Mouse (Mus musculus): ENCODE measurements around the gene Srgap3. TPM values are rescaled to one million over a fixed set of nuclear protein-coding genes. Genes with fewer than 3 reads are reported as not detected.
"Not testable (repeated sequence)": the region's sequence is repeated elsewhere in the genome, so short reads cannot be mapped to it uniquely, and the experiment has no call there.

The Srgap3 gene
- polyA plus RNA-seq, 1 experiment from 2014 or later, result 0.35 TPM

GRCm38 (mm10) chr6:112871241-112871780, 75.8 kb downstream of the Srgap3 start:
- H3K9me3 ChIP-seq (ENCODE audit: low read length), result no peaks in the 10 kb centered on the region
- no peaks in the 10 kb centered on the region for H3K36me3 ChIP-seq (ENCODE audit: insufficient read depth, low read length)
- H3K4me2 ChIP-seq (replicated peaks; ENCODE audit: low read depth, low read length), result no peak overlapping the region
- DNase-seq (ENCODE audit: low spot score) (no peak), ATAC-seq (no peak)
- H3K4me1 ChIP-seq (ENCODE audit: insufficient read depth, low read depth, low read length), result no peaks in the 10 kb centered on the region; the same call in 1 of the 2 replicates
- H3K27me3 ChIP-seq (replicated peaks; ENCODE audit: insufficient read depth, low read length), result no peaks in the 10 kb centered on the region
- H3K27ac ChIP-seq (ENCODE audit: low read length), result no peak overlapping the region
- TF ChIP-seq EP300 (IDR thresholded peaks at IDR 0.05) (no peak), CTCF (IDR thresholded peaks at IDR 0.05) (no peak)
- 79% methylated on average over 7 of the region's 7 CpGs for WGBS
- no peak overlapping the region for H3K4me3 ChIP-seq (ENCODE audit: low read depth, low read length)
- no peak overlapping the region for H3K9ac ChIP-seq (replicated peaks; ENCODE audit: low read depth)

GRCm38 (mm10) chr6:112868197-112868957, 78.7 kb downstream of the Srgap3 start:
- no peak overlapping the region for H3K4me2 ChIP-seq (replicated peaks; ENCODE audit: low read depth, low read length)
- H3K9me3 ChIP-seq (ENCODE audit: low read length), result no peaks in the 10 kb centered on the region
- no peak overlapping the region for H3K4me3 ChIP-seq (ENCODE audit: low read depth, low read length)
- no peaks in the 10 kb centered on the region for H3K36me3 ChIP-seq (ENCODE audit: insufficient read depth, low read length)
- no peak for DNase-seq (ENCODE audit: low spot score)
- ATAC-seq, result no peak
- no peaks in the 10 kb centered on the region for H3K27me3 ChIP-seq (replicated peaks; ENCODE audit: insufficient read depth, low read length)
- 77% methylated on average over 9 of the region's 9 CpGs for WGBS
- H3K9ac ChIP-seq (replicated peaks; ENCODE audit: low read depth), result no peak overlapping the region
- TF ChIP-seq EP300 (IDR thresholded peaks at IDR 0.05), result no peak
- no peak for TF ChIP-seq CTCF (IDR thresholded peaks at IDR 0.05)
- H3K27ac ChIP-seq (ENCODE audit: low read length), result no peak overlapping the region
- no peaks in the 10 kb centered on the region; the same call in 1 of the 2 replicates for H3K4me1 ChIP-seq (ENCODE audit: insufficient read depth, low read depth, low read length)

- no peak for ATAC-seq
- Histone ChIP-seq H3K36me3 (ENCODE audit: insufficient read depth, low read length) (no peaks in the 10 kb centered on the region), H3K27me3 (replicated peaks; ENCODE audit: insufficient read depth, low read length) (no peaks in the 10 kb centered on the region), H3K9me3 (ENCODE audit: low read length) (no peaks in the 10 kb centered on the region), H3K4me1 (ENCODE audit: insufficient read depth, low read depth, low read length) (no peaks in the 10 kb centered on the region; the same call in 1 of the 2 replicates), H3K9ac (replicated peaks; ENCODE audit: low read depth) (no peak overlapping the region), H3K4me2 (replicated peaks; ENCODE audit: low read depth, low read length) (no peak overlapping the region), H3K4me3 (ENCODE audit: low read depth, low read length) (no peak overlapping the region), H3K27ac (ENCODE audit: low read length) (no peak overlapping the region)
- TF ChIP-seq CTCF (IDR thresholded peaks at IDR 0.05), result no peak
- TF ChIP-seq EP300 (IDR thresholded peaks at IDR 0.05), result no peak
- WGBS, result 80% methylated on average over 4 of the region's 4 CpGs
- DNase-seq (ENCODE audit: low spot score), result no peak
These were observed 81.0 kb downstream of the Srgap3 start for GRCm38 (mm10) chr6:112866096-112866495.

GRCm38 (mm10) chr6:112865021-112865531, 82.0 kb downstream of the Srgap3 start:
- 28% methylated on average over 6 of the region's 6 CpGs for WGBS
- DNase-seq (ENCODE audit: low spot score) (peak; percentile 35), ATAC-seq (peak; percentile 72)
- no peaks in the 10 kb centered on the region for H3K27me3 ChIP-seq (replicated peaks; ENCODE audit: insufficient read depth, low read length)
- H3K9ac ChIP-seq (replicated peaks; ENCODE audit: low read depth), result no peak overlapping the region
- no peak for TF ChIP-seq EP300 (IDR thresholded peaks at IDR 0.05)
- no peak for TF ChIP-seq CTCF (IDR thresholded peaks at IDR 0.05)
- H3K4me3 ChIP-seq (ENCODE audit: low read depth, low read length), result no peak overlapping the region
- no peaks in the 10 kb centered on the region for H3K36me3 ChIP-seq (ENCODE audit: insufficient read depth, low read length)
- no peak overlapping the region for H3K4me2 ChIP-seq (replicated peaks; ENCODE audit: low read depth, low read length)
- no peaks in the 10 kb centered on the region for H3K4me1 ChIP-seq (ENCODE audit: insufficient read depth, low read depth, low read length)
- H3K27ac ChIP-seq (ENCODE audit: low read length), result no peak overlapping the region
- H3K9me3 ChIP-seq (ENCODE audit: low read length), result no peaks in the 10 kb centered on the region

GRCm38 (mm10) chr6:112862465-112862864, 84.6 kb downstream of the Srgap3 start:
- ATAC-seq, result no peak
- H3K27me3 ChIP-seq (replicated peaks; ENCODE audit: insufficient read depth, low read length), result no peaks in the 10 kb centered on the region
- H3K36me3 ChIP-seq (ENCODE audit: insufficient read depth, low read length), result no peaks in the 10 kb centered on the region
- no peak overlapping the region for H3K4me2 ChIP-seq (replicated peaks; ENCODE audit: low read depth, low read length)
- H3K9ac ChIP-seq (replicated peaks; ENCODE audit: low read depth), result no peak overlapping the region
- no peak overlapping the region for H3K27ac ChIP-seq (ENCODE audit: low read length)
- no peaks in the 10 kb centered on the region for H3K9me3 ChIP-seq (ENCODE audit: low read length)
- TF ChIP-seq CTCF (IDR thresholded peaks at IDR 0.05) (no peak), EP300 (IDR thresholded peaks at IDR 0.05) (no peak)
- no peak overlapping the region for H3K4me3 ChIP-seq (ENCODE audit: low read depth, low read length)
- H3K4me1 ChIP-seq (ENCODE audit: insufficient read depth, low read depth, low read length), result no peaks in the 10 kb centered on the region
- DNase-seq (ENCODE audit: low spot score), result no peak
- 65% methylated on average over 7 of the region's 7 CpGs for WGBS

GRCm38 (mm10) chr6:112861351-112862297, 85.4 kb downstream of the Srgap3 start:
- WGBS, result 75% methylated on average over 11 of the region's 11 CpGs
- Histone ChIP-seq H3K27ac (ENCODE audit: low read length) (no peak overlapping the region), H3K9ac (replicated peaks; ENCODE audit: low read depth) (no peak overlapping the region), H3K4me2 (replicated peaks; ENCODE audit: low read depth, low read length) (no peak overlapping the region), H3K27me3 (replicated peaks; ENCODE audit: insufficient read depth, low read length) (no peaks in the 10 kb centered on the region), H3K36me3 (ENCODE audit: insufficient read depth, low read length) (no peaks in the 10 kb centered on the region), H3K9me3 (ENCODE audit: low read length) (no peaks in the 10 kb centered on the region), H3K4me1 (ENCODE audit: insufficient read depth, low read depth, low read length) (no peaks in the 10 kb centered on the region), H3K4me3 (ENCODE audit: low read depth, low read length) (no peak overlapping the region)
- ATAC-seq, result no peak
- DNase-seq (ENCODE audit: low spot score), result no peak
- TF ChIP-seq EP300 (IDR thresholded peaks at IDR 0.05) (no peak), CTCF (IDR thresholded peaks at IDR 0.05) (no peak)

GRCm38 (mm10) chr6:112860290-112860689, 86.8 kb downstream of the Srgap3 start:
- DNase-seq (ENCODE audit: low spot score); H3K27me3 ChIP-seq (replicated peaks; ENCODE audit: insufficient read depth, low read length); H3K4me3 ChIP-seq (ENCODE audit: low read depth, low read length); H3K4me1 ChIP-seq (ENCODE audit: insufficient read depth, low read depth, low read length); ATAC-seq; H3K9ac ChIP-seq (replicated peaks; ENCODE audit: low read depth); H3K9me3 ChIP-seq (ENCODE audit: low read length); H3K36me3 ChIP-seq (ENCODE audit: insufficient read depth, low read length); H3K27ac ChIP-seq (ENCODE audit: low read length); H3K4me2 ChIP-seq (replicated peaks; ENCODE audit: low read depth, low read length): not testable (repeated sequence)
- 92% methylated on average over 5 of the region's 5 CpGs for WGBS

Measured in lung, postnatal 0 days (tissue).